Mouse (Mus musculus): ENCODE data around the gene Trim14. TPM values are rescaled to one million over a fixed set of nuclear protein-coding genes. Genes with fewer than 3 reads are reported as not detected.

The Trim14 gene
- polyA plus RNA-seq, 1 experiment from 2014 or later = 2.3 TPM

DNA sequence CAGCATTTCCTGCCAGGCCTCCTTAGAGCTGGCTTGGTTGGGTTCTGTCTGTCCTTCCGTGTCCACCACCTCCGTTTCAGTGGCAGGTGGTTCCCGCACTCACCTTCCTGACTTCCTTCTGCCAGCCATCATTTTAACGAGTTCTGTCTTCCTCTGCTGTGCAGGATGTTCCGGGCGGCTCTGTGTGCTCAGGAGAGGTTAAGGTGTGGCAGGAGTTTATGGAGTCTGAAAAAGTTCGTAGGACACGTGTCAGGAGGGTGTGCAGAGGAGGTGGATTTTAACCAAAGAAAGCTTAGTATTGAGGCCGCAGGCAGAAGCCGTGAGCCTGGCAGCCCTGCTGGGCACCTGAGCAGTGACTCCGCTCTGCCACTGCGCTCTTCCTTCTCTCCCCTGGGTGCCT, 40.4 kb downstream of the Trim14 start:
- H3K4me3 ChIP-seq = no peak overlapping the region
- H3K4me2 ChIP-seq = no peak overlapping the region
- no peak overlapping the region for H3K9ac ChIP-seq
- ATAC-seq (ENCODE audit: insufficient number of reproducible peaks, insufficient read depth, low FRiP score, low TSS enrichment, low read depth) = no peak
- no peaks in the 10 kb centered on the region for H3K27me3 ChIP-seq
- H3K36me3 ChIP-seq = peaks cover 76% of the 10 kb centered on the region
- 88% methylated on average over 12 of the region's 12 CpGs for WGBS
- no peaks in the 10 kb centered on the region for H3K9me3 ChIP-seq
- H3K27ac ChIP-seq = no peak overlapping the region
- H3K4me1 ChIP-seq = 0 out of 2 replicates have a peak, but pooled peaks cover 6% of the 10 kb centered on the region

- Histone ChIP-seq H3K4me2 (no peak overlapping the region), H3K9me3 (no peaks in the 10 kb centered on the region), H3K4me1 (peaks cover 13% of the 10 kb centered on the region), H3K27me3 (no peaks in the 10 kb centered on the region), H3K36me3 (peaks cover 58% of the 10 kb centered on the region), H3K27ac (no peak overlapping the region), H3K9ac (no peak overlapping the region), H3K4me3 (no peak overlapping the region)
- WGBS = 93% methylated on average over 6 of the region's 6 CpGs
- no peak for ATAC-seq (ENCODE audit: insufficient number of reproducible peaks, insufficient read depth, low FRiP score, low TSS enrichment, low read depth)
Observed at GRCm38 (mm10) chr4:46493071-46493470, 42.9 kb downstream of the Trim14 start.

GRCm38 (mm10) chr4:46489028-46489925, 46.7 kb downstream of the Trim14 start, which contains the start of gene Nans:
Gene Nans, plus strand, starts transcription at chr4:46489248.
- Histone ChIP-seq H3K4me2 (peak within 1 kb of the TSS; percentile 67), H3K9me3 (no peaks in the 10 kb centered on the region), H3K27me3 (no peaks in the 10 kb centered on the region), H3K4me3 (peak within 1 kb of the TSS; percentile 73), H3K36me3 (peaks cover 26% of the 10 kb centered on the region), H3K27ac (peak within 1 kb of the TSS; percentile 75), H3K9ac (peak within 1 kb of the TSS; percentile 82), H3K4me1 (peaks cover 17% of the 10 kb centered on the region)
- peak; percentile 93 for ATAC-seq (ENCODE audit: insufficient number of reproducible peaks, insufficient read depth, low FRiP score, low TSS enrichment, low read depth)
- WGBS = under 1% methylated on average over 58 of the region's 58 CpGs

DNA sequence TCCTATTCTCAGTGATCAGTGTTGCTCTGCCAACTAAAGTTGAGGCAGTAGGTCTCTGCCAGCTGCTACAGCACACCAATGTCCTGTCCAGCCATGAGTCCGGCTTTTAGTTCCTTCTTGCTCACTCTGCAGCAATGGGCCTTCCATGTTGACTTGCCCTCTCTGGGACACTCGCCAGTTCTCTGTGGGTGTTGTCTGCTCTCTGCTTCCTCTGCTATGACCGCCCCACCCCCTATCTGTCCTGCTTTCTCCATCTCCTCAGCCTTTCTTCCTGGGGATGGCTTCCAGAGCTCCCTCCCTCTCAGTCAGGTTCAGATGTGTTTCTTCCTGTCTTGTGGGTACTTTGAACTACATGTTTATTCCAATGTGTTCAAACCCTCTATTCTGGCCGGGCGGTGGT, 48.6 kb downstream of the Trim14 start:
- Histone ChIP-seq H3K9ac (no peak overlapping the region), H3K4me2 (no peak overlapping the region), H3K4me1 (peaks cover 17% of the 10 kb centered on the region), H3K27me3 (no peaks in the 10 kb centered on the region), H3K4me3 (no peak overlapping the region), H3K9me3 (no peaks in the 10 kb centered on the region), H3K27ac (no peak overlapping the region), H3K36me3 (peaks cover 8% of the 10 kb centered on the region; the same call in 1 of the 2 replicates)
- WGBS = 90% methylated on average over 5 of the region's 5 CpGs
- no peak for ATAC-seq (ENCODE audit: insufficient number of reproducible peaks, insufficient read depth, low FRiP score, low TSS enrichment, low read depth)

- H3K27me3 ChIP-seq = no peaks in the 10 kb centered on the region
- H3K4me3 ChIP-seq = no peak overlapping the region
- ATAC-seq (ENCODE audit: insufficient number of reproducible peaks, insufficient read depth, low FRiP score, low TSS enrichment, low read depth) = no peak
- H3K4me2 ChIP-seq = no peak overlapping the region
- 44% methylated on average over 14 of the region's 14 CpGs for WGBS
- no peaks in the 10 kb centered on the region for H3K9me3 ChIP-seq
- no peak overlapping the region for H3K9ac ChIP-seq
- no peak overlapping the region for H3K27ac ChIP-seq
- H3K36me3 ChIP-seq = no peaks in the 10 kb centered on the region
- peaks cover 13% of the 10 kb centered on the region for H3K4me1 ChIP-seq
Observed at GRCm38 (mm10) chr4:46485696-46486417, 50.1 kb downstream of the Trim14 start.

DNA sequence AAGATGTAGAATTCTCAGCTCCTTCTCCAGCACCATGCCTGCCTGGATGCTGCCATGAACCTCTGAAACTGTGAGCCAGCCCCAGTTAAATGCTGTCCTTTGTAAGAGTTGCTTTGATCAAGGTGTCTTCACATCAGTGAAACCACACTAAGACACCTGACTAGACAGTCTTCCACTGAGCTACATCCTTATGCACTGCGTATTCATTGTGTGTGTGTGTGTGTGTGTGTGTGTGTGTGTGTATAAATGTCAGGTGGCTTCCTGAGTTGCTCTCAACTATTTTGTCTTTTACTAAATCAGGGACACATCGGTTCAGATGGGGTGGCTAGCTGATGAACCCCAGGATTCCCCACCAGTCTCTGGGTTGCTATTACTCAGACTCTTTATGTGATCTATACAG, 56.9 kb downstream of the Trim14 start:
- peaks cover 46% of the 10 kb centered on the region for H3K36me3 ChIP-seq

DNA sequence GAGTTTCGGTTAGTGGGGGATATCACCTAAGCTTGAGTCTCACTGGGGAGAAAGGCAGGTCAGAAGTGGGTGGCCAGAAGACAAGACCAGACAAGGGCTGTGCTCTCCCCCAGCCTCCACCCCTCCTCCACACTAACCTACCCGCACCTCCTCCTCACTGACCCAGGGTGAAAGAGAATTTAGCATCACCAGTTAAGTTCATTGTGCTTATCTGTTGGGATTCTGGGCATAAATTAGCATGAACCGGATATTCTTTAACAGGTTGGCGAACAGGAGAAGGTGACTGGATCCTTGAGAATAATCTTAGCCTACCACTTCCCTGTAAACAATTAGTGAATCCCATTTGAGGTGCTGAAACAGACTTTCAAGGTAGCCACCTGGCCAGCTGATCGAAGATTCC, 60.8 kb downstream of the Trim14 start:
- H3K27me3 ChIP-seq = no peaks in the 10 kb centered on the region
- no peaks in the 10 kb centered on the region for H3K4me1 ChIP-seq
- peaks cover 84% of the 10 kb centered on the region for H3K36me3 ChIP-seq
- H3K27ac ChIP-seq = no peak overlapping the region
- H3K4me3 ChIP-seq = no peak overlapping the region
- H3K4me2 ChIP-seq = no peak overlapping the region
- 92% methylated on average over 5 of the region's 5 CpGs for WGBS
- ATAC-seq (ENCODE audit: insufficient number of reproducible peaks, insufficient read depth, low FRiP score, low TSS enrichment, low read depth) = no peak
- no peaks in the 10 kb centered on the region for H3K9me3 ChIP-seq
- no peak overlapping the region for H3K9ac ChIP-seq

More for the DNA sequence above, 56.9 kb downstream of the Trim14 start:
- H3K4me1 ChIP-seq = no peaks in the 10 kb centered on the region
- H3K4me3 ChIP-seq = no peak overlapping the region
- H3K27ac ChIP-seq = no peak overlapping the region
- no peak for ATAC-seq (ENCODE audit: insufficient number of reproducible peaks, insufficient read depth, low FRiP score, low TSS enrichment, low read depth)
- no peak overlapping the region for H3K4me2 ChIP-seq
- WGBS = 93% methylated on average over 2 of the region's 2 CpGs
- H3K9ac ChIP-seq = no peak overlapping the region
- H3K27me3 ChIP-seq = no peaks in the 10 kb centered on the region
- H3K9me3 ChIP-seq = no peaks in the 10 kb centered on the region

- no peak for ATAC-seq (ENCODE audit: insufficient number of reproducible peaks, insufficient read depth, low FRiP score, low TSS enrichment, low read depth)
- Histone ChIP-seq H3K27me3 (no peaks in the 10 kb centered on the region), H3K27ac (no peak overlapping the region), H3K4me3 (no peak overlapping the region), H3K36me3 (peaks cover 98% of the 10 kb centered on the region), H3K9me3 (no peaks in the 10 kb centered on the region), H3K4me2 (no peak overlapping the region), H3K9ac (no peak overlapping the region), H3K4me1 (no peaks in the 10 kb centered on the region)
- 90% methylated on average over 3 of the region's 3 CpGs for WGBS
Observed at GRCm38 (mm10) chr4:46465740-46466139, 70.2 kb downstream of the Trim14 start.

GRCm38 (mm10) chr4:46463130-46463830, 72.7 kb downstream of the Trim14 start:
- Histone ChIP-seq H3K36me3 (peaks cover 85% of the 10 kb centered on the region), H3K27ac (no peak overlapping the region), H3K4me2 (no peak overlapping the region), H3K4me3 (no peak overlapping the region), H3K9ac (no peak overlapping the region), H3K27me3 (no peaks in the 10 kb centered on the region), H3K9me3 (no peaks in the 10 kb centered on the region), H3K4me1 (no peaks in the 10 kb centered on the region)
- WGBS = 68% methylated on average over 7 of the region's 7 CpGs
- ATAC-seq (ENCODE audit: insufficient number of reproducible peaks, insufficient read depth, low FRiP score, low TSS enrichment, low read depth) = no peak

DNA sequence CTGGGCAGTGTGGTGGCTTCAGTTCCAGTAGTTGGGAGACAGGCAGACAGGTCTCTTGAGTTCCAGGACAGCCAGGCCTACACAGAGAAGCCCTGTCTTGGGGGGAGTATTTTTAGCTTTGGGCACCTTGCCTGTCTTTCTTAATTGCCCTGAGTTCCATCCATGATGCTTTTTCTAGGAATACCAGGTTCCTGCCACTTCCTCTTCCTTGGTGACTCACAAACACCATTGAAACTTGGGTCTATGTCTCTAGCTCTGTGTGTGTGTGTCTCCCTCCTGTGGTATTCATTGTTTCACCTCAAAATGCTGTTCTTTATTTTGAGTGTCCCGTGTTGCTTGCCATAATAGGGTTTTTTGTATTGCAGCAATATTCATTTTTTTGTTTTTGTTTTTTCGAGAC, 77.5 kb downstream of the Trim14 start:
- no peak overlapping the region for H3K4me3 ChIP-seq
- H3K4me1 ChIP-seq = peaks cover 35% of the 10 kb centered on the region
- no peak for ATAC-seq (ENCODE audit: insufficient number of reproducible peaks, insufficient read depth, low FRiP score, low TSS enrichment, low read depth)
- no peaks in the 10 kb centered on the region for H3K9me3 ChIP-seq
- no peak overlapping the region for H3K4me2 ChIP-seq
- 87% methylated on average over 2 of the region's 2 CpGs for WGBS
- no peak overlapping the region for H3K9ac ChIP-seq
- no peak overlapping the region for H3K27ac ChIP-seq
- H3K27me3 ChIP-seq = no peaks in the 10 kb centered on the region
- peaks cover 47% of the 10 kb centered on the region for H3K36me3 ChIP-seq

- WGBS = 89% methylated on average over 3 of the region's 3 CpGs
- Histone ChIP-seq H3K36me3 (peaks cover 35% of the 10 kb centered on the region), H3K9me3 (no peaks in the 10 kb centered on the region), H3K27me3 (no peaks in the 10 kb centered on the region), H3K4me1 (peaks cover 42% of the 10 kb centered on the region), H3K27ac (no peak overlapping the region), H3K4me3 (no peak overlapping the region), H3K4me2 (no peak overlapping the region), H3K9ac (peak overlapping the region; percentile 11; the same call in 1 of the 2 replicates)
- ATAC-seq (ENCODE audit: insufficient number of reproducible peaks, insufficient read depth, low FRiP score, low TSS enrichment, low read depth) = no peak
Observed at GRCm38 (mm10) chr4:46457186-46457585, 78.8 kb downstream of the Trim14 start.
